In genomic region chr2:51101187-51101586, GRCm38 (mm10) we compare ENCODE assay signal across 11 mouse cellular contexts. TPM values are rescaled to one million over a fixed set of nuclear protein-coding genes. Genes with fewer than 3 reads are reported as not detected.
DNase-seq lines count a peak whose midpoint lies in the region; ATAC-seq and TF ChIP-seq lines count a peak whose summit lies in the region.
"Had no signal": no experiment of that assay in that cellular context is flagged by ENCODE, and none has a peak within 500 bp of the region (broad histone marks: within the 10 kb centered on the region; RNA-seq: fewer than 3 reads in every experiment).

No protein-coding gene starts in this region.

- no peaks in the 10 kb centered on the region for H3K9me3 ChIP-seq in stomach, embryonic 14.5 days (ENCODE audit: control insufficient read depth, low read depth, low read length)
- H3K9me3 ChIP-seq in stomach, postnatal 0 days (ENCODE audit: control insufficient read depth, low read length) = no peaks in the 10 kb centered on the region
- no peaks in the 10 kb centered on the region for H3K9me3 ChIP-seq in intestine, embryonic 16.5 days (ENCODE audit: control insufficient read depth, low read length)
- no peaks in the 10 kb centered on the region for H3K9me3 ChIP-seq in forebrain, embryonic 14.5 days (replicated peaks; ENCODE audit: control insufficient read depth, low read length)
- H3K9me3 ChIP-seq in hindbrain, embryonic 10.5 days = no peaks in the 10 kb centered on the region
- H3K9me3 ChIP-seq: limb, embryonic 15.5 days; neural tube, embryonic 15.5 days had no signal

- no peak overlapping the region for H3K4me3 ChIP-seq in stomach, embryonic 14.5 days (ENCODE audit: low read depth, low read length)
- no peak overlapping the region for H3K4me3 ChIP-seq in stomach, postnatal 0 days (ENCODE audit: low read depth, low read length)
- no peak overlapping the region for H3K4me3 ChIP-seq in intestine, embryonic 16.5 days (ENCODE audit: low read length)
- no peak overlapping the region for H3K4me3 ChIP-seq in forebrain, embryonic 14.5 days (ENCODE audit: low read depth, low read length)
- H3K4me3 ChIP-seq in hindbrain, embryonic 10.5 days = no peak overlapping the region
- H3K4me3 ChIP-seq: limb, embryonic 15.5 days; neural tube, embryonic 15.5 days had no signal

- no peak overlapping the region for H3K4me2 ChIP-seq in stomach, embryonic 14.5 days (replicated peaks; ENCODE audit: low read depth, low read length)
- no peak overlapping the region for H3K4me2 ChIP-seq in stomach, postnatal 0 days (replicated peaks; ENCODE audit: low read depth)
- no peak overlapping the region for H3K4me2 ChIP-seq in intestine, embryonic 16.5 days (ENCODE audit: low read depth, low read length)
- no peak overlapping the region for H3K4me2 ChIP-seq in forebrain, embryonic 14.5 days (ENCODE audit: low read length)
- H3K4me2 ChIP-seq: limb, embryonic 15.5 days; neural tube, embryonic 15.5 days had no signal

- H3K9ac ChIP-seq in stomach, embryonic 14.5 days (replicated peaks; ENCODE audit: low read depth, low read length) = no peak overlapping the region
- H3K9ac ChIP-seq in stomach, postnatal 0 days (ENCODE audit: low read length) = no peak overlapping the region
- no peak overlapping the region for H3K9ac ChIP-seq in intestine, embryonic 16.5 days (ENCODE audit: low read depth, low read length)
- no peak overlapping the region for H3K9ac ChIP-seq in forebrain, embryonic 14.5 days (ENCODE audit: low read length)
- H3K9ac ChIP-seq: limb, embryonic 15.5 days; neural tube, embryonic 15.5 days had no signal

- DNase-seq in adrenal gland, adult 2 months = peak; percentile 5
- no peak for DNase-seq in adrenal gland, postnatal 36 days
- DNase-seq in stomach, postnatal 0 days (ENCODE audit: low spot score) = no peak
- DNase-seq in skeletal muscle tissue, adult 2 months (ENCODE audit: low read depth, low spot score) = peak; percentile 54
- DNase-seq in forebrain, embryonic 14.5 days (ENCODE audit: low spot score) = no peak
- DNase-seq in hindbrain, embryonic 10.5 days (ENCODE audit: low spot score) = no peak
- DNase-seq: cerebellum, postnatal 10 days had no signal

- 31% methylated on average over 4 of the region's 4 CpGs for WGBS in stomach, embryonic 14.5 days
- WGBS in stomach, postnatal 0 days = 34% methylated on average over 4 of the region's 4 CpGs
- WGBS in intestine, embryonic 16.5 days = 47% methylated on average over 4 of the region's 4 CpGs
- 72% methylated on average over 4 of the region's 4 CpGs for WGBS in forebrain, embryonic 14.5 days
- 77% methylated on average over 4 of the region's 4 CpGs for WGBS in hindbrain, embryonic 10.5 days

- H3K36me3 ChIP-seq in stomach, embryonic 14.5 days (ENCODE audit: control insufficient read depth, insufficient read depth, low read length) = no peaks in the 10 kb centered on the region
- no peaks in the 10 kb centered on the region for H3K36me3 ChIP-seq in stomach, postnatal 0 days (ENCODE audit: control insufficient read depth, insufficient read depth, low read length)
- no peaks in the 10 kb centered on the region for H3K36me3 ChIP-seq in intestine, embryonic 16.5 days (ENCODE audit: control insufficient read depth, insufficient read depth, low read length)
- no peaks in the 10 kb centered on the region for H3K36me3 ChIP-seq in forebrain, embryonic 14.5 days (ENCODE audit: control insufficient read depth, insufficient read depth, low read length)
- H3K36me3 ChIP-seq in hindbrain, embryonic 10.5 days = no peaks in the 10 kb centered on the region
- H3K36me3 ChIP-seq: limb, embryonic 15.5 days; neural tube, embryonic 15.5 days had no signal

- peak; percentile 58; the same call in 1 of the 2 replicates for ATAC-seq in stomach, embryonic 14.5 days (ENCODE audit: insufficient number of reproducible peaks, insufficient read depth, low FRiP score, low read depth)
- no peak for ATAC-seq in stomach, postnatal 0 days (ENCODE audit: low FRiP score, low TSS enrichment)
- peak; percentile 46 for ATAC-seq in intestine, embryonic 16.5 days
- ATAC-seq in forebrain, embryonic 14.5 days = no peak

- no peak overlapping the region for H3K27ac ChIP-seq in stomach, embryonic 14.5 days (ENCODE audit: low read length)
- no peak overlapping the region for H3K27ac ChIP-seq in stomach, postnatal 0 days (replicated peaks)
- H3K27ac ChIP-seq in intestine, embryonic 16.5 days (ENCODE audit: low read length) = no peak overlapping the region
- H3K27ac ChIP-seq in forebrain, embryonic 14.5 days (ENCODE audit: low read depth, low read length) = no peak overlapping the region
- no peak overlapping the region for H3K27ac ChIP-seq in hindbrain, embryonic 10.5 days
- H3K27ac ChIP-seq: neural tube, embryonic 15.5 days had no signal

- no peak for TF ChIP-seq CTCF in stomach, postnatal 0 days (IDR thresholded peaks at IDR 0.05; ENCODE audit: low read depth)

- TF ChIP-seq EP300 in stomach, postnatal 0 days (optimal IDR thresholded peaks at IDR 0.05) = no peak

- H3K4me1 ChIP-seq in stomach, embryonic 14.5 days (ENCODE audit: control insufficient read depth, insufficient read depth, low read length) = 0 out of 2 replicates have a peak, but pooled peaks cover 4% of the 10 kb centered on the region
- H3K4me1 ChIP-seq in stomach, postnatal 0 days (replicated peaks; ENCODE audit: control insufficient read depth, insufficient read depth) = no peaks in the 10 kb centered on the region; the same call in 1 of the 2 replicates
- 0 out of 2 replicates have a peak, but pooled peaks cover 5% of the 10 kb centered on the region for H3K4me1 ChIP-seq in intestine, embryonic 16.5 days (ENCODE audit: control insufficient read depth, insufficient read depth, low read length)
- 0 out of 2 replicates have a peak, but pooled peaks cover 7% of the 10 kb centered on the region for H3K4me1 ChIP-seq in forebrain, embryonic 14.5 days (ENCODE audit: control insufficient read depth, insufficient read depth, low read length)
- peaks cover 9% of the 10 kb centered on the region for H3K4me1 ChIP-seq in hindbrain, embryonic 10.5 days (replicated peaks)

- no peaks in the 10 kb centered on the region for H3K27me3 ChIP-seq in stomach, embryonic 14.5 days (ENCODE audit: control insufficient read depth, insufficient read depth, low read length)
- H3K27me3 ChIP-seq in stomach, postnatal 0 days (ENCODE audit: control insufficient read depth, insufficient read depth, low read length) = no peaks in the 10 kb centered on the region
- H3K27me3 ChIP-seq in intestine, embryonic 16.5 days (replicated peaks; ENCODE audit: control insufficient read depth, insufficient read depth, low read length) = no peaks in the 10 kb centered on the region
- no peaks in the 10 kb centered on the region for H3K27me3 ChIP-seq in forebrain, embryonic 14.5 days (replicated peaks; ENCODE audit: control insufficient read depth, insufficient read depth, low read length)
- H3K27me3 ChIP-seq in hindbrain, embryonic 10.5 days (ENCODE audit: insufficient read depth, poor library complexity, severe bottlenecking) = no peaks in the 10 kb centered on the region
- H3K27me3 ChIP-seq: limb, embryonic 15.5 days; neural tube, embryonic 15.5 days had no signal

RNA-seq across cellular contexts. Expression of gene Rnd3, which starts 47.7 kb away (rescaled TPM):
- total RNA-seq in adrenal gland, adult 2 months (2021) = 10 to 100 TPM; 36.7 to 36.9 TPM
- polyA plus RNA-seq in adrenal gland, adult 2 months (2012; rRNA removed) = 0.57 and 0.83 TPM in 2 replicates
- 10 to 100 TPM; 33.3 to 48.6 TPM for total RNA-seq in adrenal gland, postnatal 36 days (2021)
- 97.3 and 107 TPM in 2 replicates for polyA plus RNA-seq in stomach, embryonic 14.5 days (2014; fragmentation: Nextera tagmentation; extraction: Ambion mirVana)
- polyA plus RNA-seq in stomach, postnatal 0 days (2015; fragmentation: Nextera tagmentation; extraction: Ambion mirVana) = 34.5 and 37.0 TPM in 2 replicates
- polyA plus RNA-seq in intestine, embryonic 16.5 days (2015; fragmentation: Nextera tagmentation; extraction: Ambion mirVana) = 49.5 and 53.8 TPM in 2 replicates
- 191 and 206 TPM in 2 replicates for polyA plus RNA-seq in forebrain, embryonic 14.5 days (2014; fragmentation: Nextera tagmentation; extraction: Ambion mirVana)
- polyA plus RNA-seq in hindbrain, embryonic 10.5 days (2016; fragmentation: Nextera tagmentation; extraction: Ambion mirVana) = 154 and 217 TPM in 2 replicates

Comparison
In these comparisons a context has a peak if more than half of its experiments do, and no peak if none do; other contexts are left out.
1. DNase-seq: peak in adrenal gland, adult 2 months (single experiment) and skeletal muscle tissue, adult 2 months (single experiment); none in adrenal gland, postnatal 36 days (0 of 2), stomach, postnatal 0 days (single experiment), forebrain, embryonic 14.5 days (single experiment) and hindbrain, embryonic 10.5 days (single experiment).
2. ATAC-seq: peak in stomach, embryonic 14.5 days (single experiment) and intestine, embryonic 16.5 days (single experiment); none in stomach, postnatal 0 days (single experiment) and forebrain, embryonic 14.5 days (single experiment).
3. RNA of gene Rnd3, which starts 47.7 kb away (polyA plus RNA-seq): 154 to 217 TPM in hindbrain, embryonic 10.5 days, 191 to 206 TPM in forebrain, embryonic 14.5 days, 97.3 to 107 TPM in stomach, embryonic 14.5 days, 49.5 to 53.8 TPM in intestine, embryonic 16.5 days and 34.5 to 37.0 TPM in stomach, postnatal 0 days; 0.57 to 0.83 TPM in adrenal gland, adult 2 months; every median in the first group is over 10 times any median in the second.